Mouse (Mus musculus): ENCODE measurements at regions not wholly inside any gene's neighbourhood (a gene's known extent, or its start where the extent isn't known, plus 50 kb on each side); places are given as distances from the start of the nearest gene placed in this dataset.

DNA sequence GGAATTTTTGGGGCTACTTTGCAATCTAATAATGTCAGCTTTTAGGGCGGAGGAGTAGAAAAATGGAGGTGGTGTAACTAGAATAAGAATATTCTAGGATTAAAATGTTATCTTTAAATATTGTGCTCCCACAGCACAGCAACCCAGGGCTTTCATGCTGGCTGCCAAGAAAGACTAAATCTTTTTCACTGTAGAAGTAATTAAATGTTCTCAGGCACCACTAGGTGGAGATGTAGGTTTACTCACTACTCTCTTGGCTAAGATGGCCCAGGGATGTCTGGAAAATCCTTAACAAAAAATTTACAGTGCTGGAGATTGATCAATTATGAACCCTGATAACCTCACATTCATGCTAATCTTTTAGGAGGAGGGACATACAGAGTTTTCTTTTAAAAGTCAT, 347.1 kb downstream of the Tmem182 start:
- no peak for TF ChIP-seq CTCF (IDR thresholded peaks at IDR 0.05; ENCODE audit: insufficient read depth, low read depth, low read length)
- no peak for TF ChIP-seq POLR2A (IDR thresholded peaks at IDR 0.05; ENCODE audit: insufficient read depth, low read depth, low read length)
